Mouse (Mus musculus): Measurements from ENCODE around the gene Ano1.

GRCm38 (mm10) chr7:144769434-144770080 is 17.8 kb upstream of the Ano1 start:
- TF ChIP-seq EP300 (IDR thresholded peaks at IDR 0.05) (no peak), CTCF (IDR thresholded peaks at IDR 0.05) (no peak)
